Mouse (Mus musculus): ENCODE results near the gene Nup107.

Nup107 gene

GRCm38 (mm10) chr10:117792141-117793091 lies at the start of gene Nup107:
Nup107 (minus strand) TSS chr10:117792705.
- peak; percentile 100 for DNase-seq

GRCm38 (mm10) chr10:117841765-117842164 lies 49.3 kb upstream of the Nup107 start:
- DNase-seq: no peak

- no peak for DNase-seq
Measured at GRCm38 (mm10) chr10:117840431-117840995, 48.0 kb upstream of the Nup107 start.

- DNase-seq: no peak
Measured at GRCm38 (mm10) chr10:117839737-117840136, 47.2 kb upstream of the Nup107 start.

- DNase-seq: no peak
Measured at GRCm38 (mm10) chr10:117838924-117839323, 46.4 kb upstream of the Nup107 start.

- no peak for DNase-seq
Measured at GRCm38 (mm10) chr10:117836354-117836753, 43.8 kb upstream of the Nup107 start.

- DNase-seq: no peak
Measured at GRCm38 (mm10) chr10:117835453-117835852, 42.9 kb upstream of the Nup107 start.

- DNase-seq: no peak
Measured at GRCm38 (mm10) chr10:117830797-117831196, 38.3 kb upstream of the Nup107 start.

- no peak for DNase-seq
Measured at GRCm38 (mm10) chr10:117829472-117830155, 37.1 kb upstream of the Nup107 start.

- DNase-seq: no peak
Measured at GRCm38 (mm10) chr10:117829022-117829421, 36.5 kb upstream of the Nup107 start.

GRCm38 (mm10) chr10:117828536-117828935 lies 36.0 kb upstream of the Nup107 start:
- no peak for DNase-seq

- DNase-seq: no peak
Measured at GRCm38 (mm10) chr10:117824647-117825046, 32.1 kb upstream of the Nup107 start.

- no peak for DNase-seq
Measured at GRCm38 (mm10) chr10:117824139-117824538, 31.6 kb upstream of the Nup107 start.

- DNase-seq: no peak
Measured at GRCm38 (mm10) chr10:117823321-117823720, 30.8 kb upstream of the Nup107 start.

- no peak for DNase-seq
Measured at GRCm38 (mm10) chr10:117818600-117818999, 26.1 kb upstream of the Nup107 start.

GRCm38 (mm10) chr10:117816721-117817120 lies 24.2 kb upstream of the Nup107 start:
- no peak for DNase-seq

- DNase-seq: no peak
Measured at GRCm38 (mm10) chr10:117812501-117812900, 20.0 kb upstream of the Nup107 start.

- no peak for DNase-seq
Measured at GRCm38 (mm10) chr10:117811555-117811954, 19.1 kb upstream of the Nup107 start.

- no peak for DNase-seq
Measured at GRCm38 (mm10) chr10:117810506-117810905, 18.0 kb upstream of the Nup107 start.

GRCm38 (mm10) chr10:117808068-117808467 lies 15.6 kb upstream of the Nup107 start:
- no peak for DNase-seq

GRCm38 (mm10) chr10:117805919-117806318 lies 13.4 kb upstream of the Nup107 start:
- DNase-seq: no peak

- DNase-seq: no peak
Measured at GRCm38 (mm10) chr10:117803870-117804850, 11.7 kb upstream of the Nup107 start.
